Mouse (Mus musculus) ES-CJ7 (cell line): Measurements from ENCODE around the gene Impdh2.

Experiments used
- DNase-seq: peaks from one replicate; pipeline ENCODE4 v3.0.0; 2011; ENCODE audit warnings: low read depth, low spot score

Impdh2 gene

GRCm38 (mm10) chr9:108569381-108570206 lies 9.5 kb downstream of the Impdh2 start, which contains the start of gene Dalrd3:
Gene Dalrd3, plus strand, starts transcription at chr9:108569886.
- DNase-seq = peak; percentile 92

DNA sequence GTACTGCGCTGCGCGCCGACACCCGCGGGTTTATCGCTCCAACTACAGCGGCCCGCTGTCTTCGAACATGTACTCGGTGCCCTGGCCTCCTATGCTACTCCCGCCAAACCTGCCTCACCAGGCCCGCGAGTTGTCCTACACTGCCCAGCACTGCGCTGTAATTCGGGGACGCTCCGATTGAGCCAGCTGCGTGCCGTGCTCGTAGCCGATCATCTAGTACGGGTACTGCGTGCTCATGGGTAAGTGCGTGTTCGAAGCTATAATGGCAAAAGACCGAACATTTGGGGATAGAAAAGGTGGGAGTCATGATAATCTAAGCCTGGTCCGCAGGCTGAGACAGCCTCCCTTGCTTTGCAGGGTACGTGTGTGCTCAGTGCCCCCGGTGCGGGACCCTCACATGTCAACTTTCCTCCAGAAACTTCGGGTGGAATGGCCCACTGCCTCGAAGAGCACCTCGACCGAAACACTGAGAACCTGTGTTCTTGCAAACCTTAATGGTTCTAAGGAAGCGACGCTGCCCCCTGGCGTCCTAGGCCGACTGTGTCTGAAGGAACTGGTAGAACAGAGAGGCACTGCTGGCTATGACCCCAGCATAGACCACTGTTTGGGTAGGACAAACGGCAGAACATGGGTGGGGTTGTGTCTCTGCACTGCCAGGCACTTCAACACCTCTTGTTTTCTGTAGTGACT lies 10.3 kb downstream of the Impdh2 start:
- peak; percentile 92 for DNase-seq

GRCm38 (mm10) chr9:108571401-108571973 lies 11.4 kb downstream of the Impdh2 start:
- no peak for DNase-seq

DNA sequence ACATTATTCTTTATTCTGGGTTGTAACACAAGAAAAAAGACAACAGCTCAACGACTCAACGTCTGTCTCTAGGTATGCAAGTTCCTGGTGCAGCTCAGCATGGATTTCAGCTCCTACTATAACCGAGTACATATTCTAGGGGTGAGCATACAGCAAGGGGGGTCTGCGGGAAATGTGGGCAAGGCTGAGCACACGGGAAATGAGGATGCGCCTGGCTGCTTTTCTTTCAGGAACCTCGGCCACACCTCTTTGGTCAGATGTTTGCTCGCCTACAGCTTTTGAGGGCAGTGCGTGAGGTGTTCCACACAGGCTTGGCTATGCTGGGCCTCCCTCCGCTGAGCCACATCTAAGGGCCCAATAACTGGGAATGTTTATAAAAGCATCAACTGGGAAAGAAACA lies 12.2 kb downstream of the Impdh2 start:
- no peak for DNase-seq

- DNase-seq = peak; percentile 90
Measured at GRCm38 (mm10) chr9:108573774-108574690, 13.9 kb downstream of the Impdh2 start.

- no peak for DNase-seq
Measured at GRCm38 (mm10) chr9:108574921-108575320, 14.8 kb downstream of the Impdh2 start.

DNA sequence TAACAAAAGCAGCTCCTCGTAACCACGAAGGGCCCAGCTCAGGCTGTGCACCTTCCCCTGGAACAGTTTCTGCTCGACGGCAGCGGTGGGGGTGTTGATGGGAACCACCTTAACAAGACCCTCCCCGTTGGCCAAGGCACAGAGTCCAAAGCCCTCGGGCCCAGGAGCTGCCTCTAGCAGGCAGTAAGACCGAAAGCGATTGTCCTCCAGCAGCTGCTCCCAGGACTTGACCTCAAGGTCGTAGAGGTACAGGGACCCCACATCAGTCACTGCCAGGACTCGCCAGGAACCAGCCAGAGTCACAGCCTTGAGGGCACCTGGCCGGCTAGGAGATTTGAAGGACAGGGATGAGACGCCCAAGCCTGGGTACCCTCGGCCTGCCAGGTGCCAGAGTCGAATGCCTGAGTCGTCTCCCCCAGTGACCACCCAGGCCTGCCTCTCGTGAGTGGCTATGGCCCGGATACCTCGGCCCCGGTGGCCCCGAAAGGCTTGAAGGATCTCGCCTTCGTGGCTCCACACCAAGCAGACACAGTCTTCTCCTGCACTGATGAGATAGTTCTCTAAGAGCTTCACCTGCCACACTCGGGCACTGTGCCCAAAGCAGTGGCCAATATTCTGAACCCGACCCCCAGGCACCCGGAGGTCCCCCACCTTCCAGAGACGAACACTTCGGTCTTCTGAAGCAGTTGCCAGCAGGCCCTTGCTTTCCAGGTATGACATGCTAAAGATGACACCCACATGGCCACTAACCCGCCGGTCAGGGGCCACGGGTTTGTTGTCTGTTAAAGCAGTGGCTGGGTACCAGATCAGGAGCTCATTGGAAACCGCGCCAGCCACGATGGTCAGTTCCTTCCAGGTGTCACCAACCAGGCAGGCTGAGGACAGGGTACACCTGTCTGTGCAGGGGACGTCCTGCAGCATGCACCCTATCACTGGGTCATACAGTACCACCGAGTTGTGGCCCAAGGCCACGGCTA lies 15.5 kb downstream of the Impdh2 start:
- DNase-seq = no peak

DNA sequence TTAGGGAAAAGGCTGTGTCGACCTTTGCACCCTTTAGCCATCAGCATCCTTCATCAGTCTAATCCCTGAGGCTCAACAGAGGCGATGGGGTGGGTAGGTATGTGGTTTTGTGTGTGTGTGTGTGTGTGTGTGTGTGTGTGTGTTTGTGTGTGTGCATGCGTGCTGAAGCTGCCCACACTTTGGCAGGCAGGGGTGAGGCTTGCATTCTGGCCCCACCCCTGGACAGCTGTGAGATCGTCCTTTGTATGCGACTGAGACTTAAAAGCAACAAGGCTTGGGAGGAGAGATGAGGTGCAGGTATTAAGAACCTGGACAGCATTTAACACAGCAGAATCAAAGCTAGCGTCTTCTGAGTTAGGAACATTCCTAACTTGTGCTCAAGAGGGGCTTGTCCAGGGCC lies 16.9 kb downstream of the Impdh2 start:
- DNase-seq = no peak

DNA sequence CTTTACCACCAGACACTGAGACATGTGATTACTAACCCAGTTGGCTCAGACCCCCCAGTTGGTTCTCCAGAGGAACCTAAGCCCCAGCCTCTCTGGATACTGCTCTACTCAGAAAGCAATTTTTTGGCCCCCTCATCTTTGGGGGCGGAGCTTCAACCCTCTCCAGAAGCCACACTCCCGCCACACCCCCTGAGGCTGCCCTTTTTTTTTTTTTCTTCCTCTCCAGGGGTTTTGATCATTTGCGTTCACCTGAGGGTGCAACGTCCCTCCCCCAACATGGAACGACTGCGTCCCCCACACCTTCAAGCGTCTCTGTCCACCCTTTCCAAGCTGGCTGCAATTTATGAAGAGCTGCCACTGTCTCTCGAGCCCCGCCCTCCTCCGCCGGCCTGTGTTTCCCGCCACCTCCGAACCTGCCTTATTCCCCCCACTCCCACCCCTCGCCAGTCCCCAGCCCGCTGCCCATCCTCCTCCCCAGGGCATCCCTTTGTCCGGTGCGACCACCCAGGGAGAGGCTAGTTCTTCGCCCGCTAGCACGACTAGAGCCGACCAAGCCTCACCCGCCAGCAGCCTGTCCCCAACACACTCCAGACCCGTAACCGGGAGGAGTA lies 18.0 kb downstream of the Impdh2 start:
- no peak for DNase-seq

GRCm38 (mm10) chr9:108578545-108579343 lies 18.7 kb downstream of the Impdh2 start, which contains the start of gene Wdr6:
Gene Wdr6, minus strand, starts transcription at chr9:108578739.
- DNase-seq = peak; percentile 98

- no peak for DNase-seq
Measured at GRCm38 (mm10) chr9:108579344-108579690, 19.2 kb downstream of the Impdh2 start.

- peak; percentile 99 for DNase-seq
Measured at GRCm38 (mm10) chr9:108587571-108588180, 27.6 kb downstream of the Impdh2 start.

GRCm38 (mm10) chr9:108589229-108589628 lies 29.1 kb downstream of the Impdh2 start:
- peak; percentile 71 for DNase-seq

DNA sequence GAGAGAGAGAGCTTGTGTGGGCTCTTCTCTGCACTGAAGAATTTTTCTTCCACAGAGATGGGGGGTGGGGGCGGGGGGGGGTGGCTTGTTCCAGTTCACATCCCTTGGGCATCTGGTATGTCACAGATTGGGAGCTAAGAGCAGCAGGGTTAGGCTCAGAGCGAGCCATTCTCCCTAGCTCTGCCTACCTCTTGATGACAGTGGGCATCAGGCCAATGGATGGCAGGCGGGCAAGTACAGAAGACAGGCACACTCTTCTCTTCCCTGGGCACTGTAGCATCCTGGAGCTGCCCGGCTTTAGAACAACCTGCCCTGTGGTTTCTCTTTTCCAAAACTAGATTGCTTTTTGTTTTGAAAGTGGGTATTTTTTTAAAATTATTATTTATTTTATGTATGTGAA lies 31.4 kb downstream of the Impdh2 start:
- no peak for DNase-seq

GRCm38 (mm10) chr9:108594354-108594753 lies 34.3 kb downstream of the Impdh2 start:
- DNase-seq = no peak

DNA sequence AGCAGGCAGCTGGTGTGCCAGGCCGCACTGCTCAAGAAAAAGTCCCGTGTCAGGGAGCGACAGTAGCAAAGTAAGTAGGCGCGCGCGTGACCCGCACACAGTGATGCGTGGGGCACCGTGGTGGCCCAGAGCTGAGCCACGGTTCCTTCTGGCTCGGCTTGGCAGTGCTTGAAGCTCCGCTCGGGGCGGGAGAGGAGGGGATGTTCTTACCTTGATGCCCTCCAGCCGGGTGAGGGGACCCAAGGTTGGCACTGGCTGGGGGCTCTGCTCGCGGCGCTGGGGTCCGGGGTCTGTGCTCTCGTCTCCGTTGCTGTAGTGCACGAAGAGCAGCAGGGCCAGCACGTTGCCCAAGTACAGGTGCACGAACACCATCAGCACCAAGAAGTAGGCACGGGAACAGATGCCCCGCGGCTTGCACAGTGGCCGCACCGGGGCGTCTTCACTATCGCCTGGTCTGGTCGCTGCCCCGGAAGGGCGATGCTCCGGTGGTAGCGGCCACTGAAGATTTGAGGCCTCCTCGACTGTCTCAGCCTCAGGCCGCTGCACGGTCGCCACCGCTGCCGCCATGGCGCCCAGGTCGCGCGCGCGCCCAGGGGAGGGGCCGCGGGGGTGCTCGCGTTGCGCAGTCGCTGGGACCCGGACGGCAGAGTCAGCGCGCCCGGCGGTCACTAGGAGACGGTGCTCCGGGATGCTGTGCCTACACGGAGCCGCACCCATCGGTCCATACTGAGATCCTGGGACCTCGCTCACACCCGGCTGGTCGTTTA lies 37.1 kb downstream of the Impdh2 start, which contains the start of gene P4htm:
Gene P4htm (minus strand): TSS at position 670 of the 767 bp plus-strand sequence.
- peak; percentile 58 for DNase-seq

GRCm38 (mm10) chr9:108599021-108599566 lies 39.0 kb downstream of the Impdh2 start:
- DNase-seq = no peak
